Mouse (Mus musculus): Measurements from ENCODE around the gene Prkcz. TPM values are rescaled to one million over a fixed set of nuclear protein-coding genes. Genes with fewer than 3 reads are reported as not detected.

Prkcz gene
- polyA plus RNA-seq, 1 experiment from 2014 or later, result 11.3 TPM

DNA sequence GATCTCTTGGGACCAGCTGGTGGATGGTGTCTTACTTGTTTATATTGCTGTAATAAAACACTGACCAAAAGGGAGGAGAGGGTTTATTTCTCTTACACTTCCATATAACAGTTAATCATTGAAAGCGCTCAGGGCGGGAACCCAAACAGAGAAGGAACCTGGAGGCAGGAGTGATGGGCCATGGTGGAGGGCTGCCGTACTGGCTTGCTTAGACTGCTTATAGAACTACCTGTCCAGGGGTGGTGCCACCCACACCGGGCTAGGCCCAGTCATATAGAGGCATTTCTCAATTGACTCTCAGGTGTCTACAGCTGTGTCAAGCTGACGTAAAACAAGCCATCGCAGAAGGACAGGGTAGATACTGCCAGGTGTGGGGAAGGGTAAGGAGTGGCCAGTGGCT is 5.6 kb upstream of the Prkcz start:
- no peak for ATAC-seq (ENCODE audit: low FRiP score, low TSS enrichment)
- H3K27me3 ChIP-seq (ENCODE audit: control insufficient read depth, insufficient read depth, low read length), result no peaks in the 10 kb centered on the region; the same call in 1 of the 2 replicates

DNA sequence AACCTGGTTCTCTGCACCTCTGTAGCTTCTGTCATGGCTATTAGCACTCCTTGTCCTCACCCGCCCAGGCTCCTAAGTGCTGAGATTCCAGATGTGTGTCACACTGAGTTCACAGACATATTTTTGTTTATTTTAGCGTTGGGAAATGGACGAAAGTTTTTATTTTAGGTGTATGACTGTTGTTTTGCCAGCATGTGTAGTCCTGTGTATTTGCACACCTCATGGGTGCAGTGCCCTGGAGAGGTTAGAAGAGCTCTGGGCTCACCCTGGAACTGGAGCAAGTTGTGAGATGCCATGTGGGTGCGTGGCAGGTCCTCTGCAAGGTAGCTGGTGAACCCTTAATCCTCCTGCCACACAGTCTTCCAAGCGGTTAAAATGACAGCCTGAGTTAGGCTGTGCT is 1.3 kb upstream of the Prkcz start:
- H3K9ac ChIP-seq (ENCODE audit: low read length), result no peak overlapping the region
- H3K27me3 ChIP-seq (ENCODE audit: control insufficient read depth, insufficient read depth, low read length), result peaks cover 2% of the 10 kb centered on the region; the same call in 1 of the 2 replicates
- no peaks in the 10 kb centered on the region for H3K4me1 ChIP-seq (replicated peaks; ENCODE audit: control insufficient read depth, insufficient read depth)
- no peaks in the 10 kb centered on the region for H3K9me3 ChIP-seq (ENCODE audit: control insufficient read depth, low read length)
- no peak overlapping the region for H3K4me3 ChIP-seq (ENCODE audit: low read depth, low read length)
- no peak overlapping the region for H3K27ac ChIP-seq (replicated peaks)
- DNase-seq (ENCODE audit: low spot score), result no peak
- 22% methylated on average over 5 of the region's 5 CpGs for WGBS
- H3K36me3 ChIP-seq (ENCODE audit: control insufficient read depth, insufficient read depth, low read length), result no peaks in the 10 kb centered on the region
- TF ChIP-seq EP300 (optimal IDR thresholded peaks at IDR 0.05), result no peak
- no peak for TF ChIP-seq CTCF (IDR thresholded peaks at IDR 0.05; ENCODE audit: low read depth)
- H3K4me2 ChIP-seq (replicated peaks; ENCODE audit: low read depth), result no peak overlapping the region; the same call in 1 of the 2 replicates
- ATAC-seq (ENCODE audit: low FRiP score, low TSS enrichment), result no peak

More for the DNA sequence above, 5.6 kb upstream of the Prkcz start:
- Histone ChIP-seq H3K9me3 (ENCODE audit: control insufficient read depth, low read length) (no peaks in the 10 kb centered on the region), H3K4me1 (replicated peaks; ENCODE audit: control insufficient read depth, insufficient read depth) (no peaks in the 10 kb centered on the region), H3K27ac (replicated peaks) (no peak overlapping the region), H3K9ac (ENCODE audit: low read length) (no peak overlapping the region), H3K4me3 (ENCODE audit: low read depth, low read length) (no peak overlapping the region), H3K4me2 (replicated peaks; ENCODE audit: low read depth) (no peak overlapping the region), H3K36me3 (ENCODE audit: control insufficient read depth, insufficient read depth, low read length) (no peaks in the 10 kb centered on the region)
- no peak for DNase-seq (ENCODE audit: low spot score)
- no peak for TF ChIP-seq EP300 (optimal IDR thresholded peaks at IDR 0.05)
- no peak for TF ChIP-seq CTCF (IDR thresholded peaks at IDR 0.05; ENCODE audit: low read depth)
- 53% methylated on average over 6 of the region's 6 CpGs for WGBS

DNA sequence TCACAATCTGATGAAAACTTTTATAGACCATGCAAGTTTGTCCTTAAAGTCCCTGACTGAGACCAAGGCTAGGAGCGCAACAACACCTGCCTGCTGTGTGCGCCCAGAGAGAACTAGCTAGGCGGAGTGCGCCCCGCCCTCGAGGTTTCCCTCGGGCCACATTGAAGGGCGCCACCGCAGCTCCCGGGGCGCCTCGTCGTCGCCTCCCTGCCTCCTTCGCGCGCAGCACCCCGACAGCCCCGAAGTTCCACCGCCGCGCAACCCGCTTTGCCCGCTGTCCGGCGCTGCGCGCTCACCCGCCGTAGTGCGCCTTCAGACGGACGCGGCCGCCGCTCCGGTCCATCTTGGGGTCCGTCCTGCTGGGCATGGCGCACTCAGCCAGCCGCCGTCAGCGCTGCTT is 305 bp downstream of the Prkcz start:
- ATAC-seq (ENCODE audit: low FRiP score, low TSS enrichment) (peak; percentile 51), DNase-seq (ENCODE audit: low spot score) (peak; percentile 67)
- Histone ChIP-seq H3K4me1 (replicated peaks; ENCODE audit: control insufficient read depth, insufficient read depth) (no peaks in the 10 kb centered on the region), H3K9me3 (ENCODE audit: control insufficient read depth, low read length) (no peaks in the 10 kb centered on the region), H3K27me3 (ENCODE audit: control insufficient read depth, insufficient read depth, low read length) (peaks cover 2% of the 10 kb centered on the region; the same call in 1 of the 2 replicates), H3K36me3 (ENCODE audit: control insufficient read depth, insufficient read depth, low read length) (no peaks in the 10 kb centered on the region), H3K9ac (ENCODE audit: low read length) (peak overlapping the region; percentile 23; the same call in 1 of the 2 replicates), H3K4me3 (ENCODE audit: low read depth, low read length) (peak overlapping the region; percentile 44), H3K4me2 (replicated peaks; ENCODE audit: low read depth) (peak overlapping the region; percentile 49), H3K27ac (replicated peaks) (peak overlapping the region; percentile 78)
- under 1% methylated on average over 42 of the region's 42 CpGs for WGBS
- TF ChIP-seq EP300 (optimal IDR thresholded peaks at IDR 0.05) (no peak), CTCF (IDR thresholded peaks at IDR 0.05; ENCODE audit: low read depth) (no peak)

DNA sequence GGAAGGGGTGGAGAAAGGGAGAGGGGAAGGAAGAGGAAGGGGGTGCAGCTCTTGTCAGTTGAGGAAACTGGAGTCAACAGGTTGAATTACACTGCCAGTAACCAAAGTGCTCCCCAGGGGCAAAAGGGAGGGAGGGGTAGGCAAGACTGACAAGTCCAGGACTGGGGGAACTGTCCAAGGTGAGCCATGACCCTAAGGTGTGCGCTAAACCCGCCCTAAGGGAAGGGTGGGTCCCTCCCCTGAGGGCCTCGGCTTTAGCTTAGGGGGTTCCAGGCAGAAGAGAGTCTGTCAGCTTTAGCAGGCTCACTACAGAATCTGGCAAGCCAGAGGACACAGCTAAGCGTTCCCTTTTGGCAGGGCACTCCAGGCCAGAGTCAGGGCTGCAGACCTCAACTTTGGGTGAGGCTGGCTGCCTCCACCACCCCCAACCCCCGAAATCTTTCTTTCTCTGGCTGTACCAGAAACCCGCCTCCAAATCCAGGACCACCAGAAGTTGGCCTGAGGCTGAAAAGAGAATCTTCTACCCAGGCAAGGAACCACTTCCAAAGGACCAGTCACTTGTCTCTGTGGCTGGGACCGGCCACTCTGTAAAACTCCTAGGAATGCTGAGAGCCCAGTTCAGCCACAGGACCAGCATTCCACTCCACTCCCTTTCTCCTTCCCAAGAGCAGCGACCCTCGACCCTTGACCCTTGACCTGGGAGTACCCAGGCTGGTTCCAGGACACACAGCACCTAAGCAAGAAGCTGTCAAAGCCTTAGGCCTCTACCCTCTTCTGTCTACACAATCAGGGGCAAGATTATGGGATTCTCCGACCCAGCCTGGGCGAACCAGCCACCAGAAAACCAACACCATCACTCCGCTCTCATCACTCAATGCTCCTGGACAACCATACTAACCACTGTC is 1.3 kb downstream of the Prkcz start:
- no peak overlapping the region for H3K27ac ChIP-seq (replicated peaks)
- no peaks in the 10 kb centered on the region for H3K36me3 ChIP-seq (ENCODE audit: control insufficient read depth, insufficient read depth, low read length)
- TF ChIP-seq CTCF (IDR thresholded peaks at IDR 0.05; ENCODE audit: low read depth), result no peak
- no peak for TF ChIP-seq EP300 (optimal IDR thresholded peaks at IDR 0.05)
- no peaks in the 10 kb centered on the region for H3K9me3 ChIP-seq (ENCODE audit: control insufficient read depth, low read length)
- no peak overlapping the region for H3K9ac ChIP-seq (ENCODE audit: low read length)
- no peaks in the 10 kb centered on the region for H3K4me1 ChIP-seq (replicated peaks; ENCODE audit: control insufficient read depth, insufficient read depth)
- H3K27me3 ChIP-seq (ENCODE audit: control insufficient read depth, insufficient read depth, low read length), result peaks cover 2% of the 10 kb centered on the region; the same call in 1 of the 2 replicates
- 42% methylated on average over 12 of the region's 12 CpGs for WGBS
- no peak overlapping the region for H3K4me3 ChIP-seq (ENCODE audit: low read depth, low read length)
- H3K4me2 ChIP-seq (replicated peaks; ENCODE audit: low read depth), result peak overlapping the region; percentile 49
- ATAC-seq (ENCODE audit: low FRiP score, low TSS enrichment) (no peak), DNase-seq (ENCODE audit: low spot score) (peak; percentile 25)

DNA sequence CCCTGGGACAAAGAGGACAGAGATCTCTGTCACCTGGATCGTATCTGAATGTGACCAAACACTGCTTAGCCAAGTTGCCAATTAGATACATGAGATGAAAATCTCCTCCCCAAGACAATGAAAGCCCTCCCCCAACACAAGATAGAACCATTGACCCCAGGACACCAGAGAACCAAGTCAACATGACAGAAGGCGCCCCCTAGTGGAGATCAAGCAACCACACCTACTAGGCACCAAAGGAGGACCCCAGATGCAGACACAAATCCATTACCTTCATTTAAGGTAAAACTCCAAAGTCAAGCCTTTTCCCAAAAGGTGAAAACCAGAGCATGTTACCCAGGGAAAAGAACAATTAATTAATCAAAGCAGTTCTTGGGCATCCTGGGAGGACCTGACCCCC is 3.6 kb downstream of the Prkcz start:
- no peak for ATAC-seq (ENCODE audit: low FRiP score, low TSS enrichment)
- H3K4me2 ChIP-seq (replicated peaks; ENCODE audit: low read depth), result no peak overlapping the region
- no peak overlapping the region for H3K4me3 ChIP-seq (ENCODE audit: low read depth, low read length)
- DNase-seq (ENCODE audit: low spot score), result no peak
- H3K9ac ChIP-seq (ENCODE audit: low read length), result no peak overlapping the region
- H3K9me3 ChIP-seq (ENCODE audit: control insufficient read depth, low read length), result no peaks in the 10 kb centered on the region
- TF ChIP-seq CTCF (IDR thresholded peaks at IDR 0.05; ENCODE audit: low read depth) (peak; percentile 56), EP300 (optimal IDR thresholded peaks at IDR 0.05) (no peak)
- WGBS, result 51% methylated on average over 2 of the region's 2 CpGs
- H3K36me3 ChIP-seq (ENCODE audit: control insufficient read depth, insufficient read depth, low read length), result no peaks in the 10 kb centered on the region
- H3K27ac ChIP-seq (replicated peaks), result no peak overlapping the region
- H3K27me3 ChIP-seq (ENCODE audit: control insufficient read depth, insufficient read depth, low read length), result peaks cover 2% of the 10 kb centered on the region; the same call in 1 of the 2 replicates
- H3K4me1 ChIP-seq (replicated peaks; ENCODE audit: control insufficient read depth, insufficient read depth), result no peaks in the 10 kb centered on the region

DNA sequence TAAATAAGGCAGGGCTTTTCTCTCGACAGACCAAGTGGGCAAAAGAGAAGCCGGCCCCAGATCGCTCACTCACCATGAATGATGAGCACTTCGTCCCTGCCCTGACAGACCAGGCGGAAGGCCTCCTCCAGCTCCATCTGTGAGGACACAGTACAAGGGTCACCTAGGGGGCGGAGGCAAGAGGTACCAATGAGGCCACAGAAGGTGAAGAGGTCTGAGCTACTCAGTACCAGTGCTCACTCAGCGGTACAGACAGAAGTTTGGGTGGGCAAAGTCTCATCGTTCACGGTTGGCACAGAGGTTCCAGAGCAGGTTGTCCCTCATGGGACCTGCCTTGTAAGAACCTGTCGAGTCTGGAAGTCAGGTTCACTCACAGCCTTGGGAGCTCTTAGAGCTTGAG is 4.8 kb downstream of the Prkcz start:
- no peak for TF ChIP-seq CTCF (IDR thresholded peaks at IDR 0.05; ENCODE audit: low read depth)
- TF ChIP-seq EP300 (optimal IDR thresholded peaks at IDR 0.05), result no peak
- Histone ChIP-seq H3K36me3 (ENCODE audit: control insufficient read depth, insufficient read depth, low read length) (no peaks in the 10 kb centered on the region), H3K9ac (ENCODE audit: low read length) (no peak overlapping the region), H3K4me2 (replicated peaks; ENCODE audit: low read depth) (no peak overlapping the region), H3K27ac (replicated peaks) (no peak overlapping the region), H3K9me3 (ENCODE audit: control insufficient read depth, low read length) (no peaks in the 10 kb centered on the region), H3K27me3 (ENCODE audit: control insufficient read depth, insufficient read depth, low read length) (0 out of 2 replicates have a peak, but pooled peaks cover 2% of the 10 kb centered on the region), H3K4me1 (replicated peaks; ENCODE audit: control insufficient read depth, insufficient read depth) (no peaks in the 10 kb centered on the region), H3K4me3 (ENCODE audit: low read depth, low read length) (no peak overlapping the region)
- ATAC-seq (ENCODE audit: low FRiP score, low TSS enrichment) (no peak), DNase-seq (ENCODE audit: low spot score) (no peak)
- WGBS, result 81% methylated on average over 10 of the region's 10 CpGs
